In genomic region chr5:12154551-12155091, GRCm38 (mm10) we compare ENCODE assay signal across 20 mouse cellular contexts.
DNase-seq lines count a peak whose midpoint lies in the region; ATAC-seq and TF ChIP-seq lines count a peak whose summit lies in the region.
"Had no signal": no experiment of that assay in that cellular context is flagged by ENCODE, and none has a peak within 500 bp of the region (broad histone marks: within the 10 kb centered on the region; RNA-seq: fewer than 3 reads in every experiment).

No protein-coding gene starts in this region.

- no peak for TF ChIP-seq CTCF in kidney, postnatal 0 days (IDR thresholded peaks at IDR 0.05; ENCODE audit: low read depth)
- no peak for TF ChIP-seq CTCF in hindbrain, postnatal 0 days (IDR thresholded peaks at IDR 0.05; ENCODE audit: low read depth)

- no peak overlapping the region for H3K4me2 ChIP-seq in kidney, embryonic 14.5 days (replicated peaks; ENCODE audit: low read depth, low read length)
- H3K4me2 ChIP-seq in kidney, postnatal 0 days (ENCODE audit: low read length), result no peak overlapping the region
- H3K4me2 ChIP-seq in lung, embryonic 15.5 days, result no peak overlapping the region
- no peak overlapping the region for H3K4me2 ChIP-seq in hindbrain, postnatal 0 days (ENCODE audit: low read depth, low read length)
- H3K4me2 ChIP-seq: embryonic facial prominence, embryonic 12.5 days; forebrain, embryonic 13.5 days; forebrain, embryonic 15.5 days had no signal

- H3K27ac ChIP-seq in kidney, embryonic 14.5 days (ENCODE audit: low read depth, low read length), result no peak overlapping the region
- no peak overlapping the region for H3K27ac ChIP-seq in kidney, postnatal 0 days
- H3K27ac ChIP-seq in lung, embryonic 15.5 days, result no peak overlapping the region
- no peak overlapping the region for H3K27ac ChIP-seq in hindbrain, postnatal 0 days
- H3K27ac ChIP-seq: embryonic facial prominence, embryonic 10.5 days; embryonic facial prominence, embryonic 12.5 days; forebrain, embryonic 13.5 days; forebrain, embryonic 15.5 days had no signal

- peak; percentile 60; the same call in 1 of the 2 replicates for ATAC-seq in kidney, embryonic 14.5 days (ENCODE audit: low FRiP score, low TSS enrichment)
- ATAC-seq in kidney, postnatal 0 days (replicated peaks; ENCODE audit: low FRiP score, low read depth), result no peak; the same call in 1 of the 2 replicates
- ATAC-seq in lung, embryonic 15.5 days (ENCODE audit: borderline replicate concordance, extremely low read depth, low FRiP score, low TSS enrichment), result peak; percentile 23; the same call in 1 of the 2 replicates
- ATAC-seq in hindbrain, postnatal 0 days, result no peak
- ATAC-seq: activated CD4-positive, CD25-positive, alpha-beta regulatory T cell, adult 4 months; forebrain, embryonic 13.5 days; forebrain, embryonic 15.5 days; Patski had no signal

- no peak overlapping the region for H3K4me3 ChIP-seq in kidney, embryonic 14.5 days (ENCODE audit: low read length)
- no peak overlapping the region for H3K4me3 ChIP-seq in kidney, postnatal 0 days (replicated peaks; ENCODE audit: low read depth, low read length)
- H3K4me3 ChIP-seq in lung, embryonic 15.5 days, result no peak overlapping the region
- H3K4me3 ChIP-seq in hindbrain, postnatal 0 days (ENCODE audit: low read length), result no peak overlapping the region
- H3K4me3 ChIP-seq: embryonic facial prominence, embryonic 10.5 days; embryonic facial prominence, embryonic 12.5 days; forebrain, embryonic 13.5 days; forebrain, embryonic 15.5 days had no signal

- DNase-seq in kidney, adult 8-10 months, result no peak
- DNase-seq in kidney, postnatal 0 days (ENCODE audit: low spot score), result peak; percentile 71
- DNase-seq in kidney, adult 9 months, result no peak
- no peak for DNase-seq in lung, postnatal 25 days (ENCODE audit: low spot score)
- DNase-seq in 416B (ENCODE audit: low read depth), result peak; percentile 35
- DNase-seq in hindbrain, postnatal 0 days (ENCODE audit: low spot score), result no peak
- DNase-seq: adrenal gland, adult 8-10 months; adrenal gland, postnatal 14 days; adrenal gland, postnatal 36 days; cerebellum, adult 11-12 months; cerebellum, adult 2 months; cerebellum, adult 9-10 months had no signal

- H3K27me3 ChIP-seq in kidney, embryonic 14.5 days (ENCODE audit: control insufficient read depth, insufficient read depth, low read length), result no peaks in the 10 kb centered on the region
- no peaks in the 10 kb centered on the region for H3K27me3 ChIP-seq in kidney, postnatal 0 days (ENCODE audit: insufficient read depth, low read length)
- no peaks in the 10 kb centered on the region for H3K27me3 ChIP-seq in lung, embryonic 15.5 days
- H3K27me3 ChIP-seq in hindbrain, postnatal 0 days (ENCODE audit: insufficient read depth, low read length), result no peaks in the 10 kb centered on the region
- H3K27me3 ChIP-seq: embryonic facial prominence, embryonic 12.5 days; forebrain, embryonic 13.5 days; forebrain, embryonic 15.5 days; Patski had no signal

- H3K9ac ChIP-seq in kidney, embryonic 14.5 days (ENCODE audit: low read depth, low read length), result no peak overlapping the region
- no peak overlapping the region for H3K9ac ChIP-seq in kidney, postnatal 0 days (ENCODE audit: low read depth, low read length)
- H3K9ac ChIP-seq in lung, embryonic 15.5 days, result no peak overlapping the region
- H3K9ac ChIP-seq in hindbrain, postnatal 0 days (replicated peaks; ENCODE audit: low read length), result no peak overlapping the region
- H3K9ac ChIP-seq: embryonic facial prominence, embryonic 12.5 days; forebrain, embryonic 13.5 days; forebrain, embryonic 15.5 days had no signal

- H3K9me3 ChIP-seq in kidney, embryonic 14.5 days (ENCODE audit: control insufficient read depth, low read length), result no peaks in the 10 kb centered on the region
- no peaks in the 10 kb centered on the region for H3K9me3 ChIP-seq in kidney, postnatal 0 days (replicated peaks; ENCODE audit: low read length)
- no peaks in the 10 kb centered on the region for H3K9me3 ChIP-seq in lung, embryonic 15.5 days
- no peaks in the 10 kb centered on the region for H3K9me3 ChIP-seq in hindbrain, postnatal 0 days (ENCODE audit: low read length)
- H3K9me3 ChIP-seq: embryonic facial prominence, embryonic 10.5 days; embryonic facial prominence, embryonic 12.5 days; forebrain, embryonic 13.5 days; forebrain, embryonic 15.5 days had no signal

- H3K36me3 ChIP-seq in kidney, embryonic 14.5 days (ENCODE audit: control insufficient read depth, insufficient read depth, low read length), result no peaks in the 10 kb centered on the region
- no peaks in the 10 kb centered on the region for H3K36me3 ChIP-seq in kidney, postnatal 0 days (ENCODE audit: insufficient read depth, low read length)
- no peaks in the 10 kb centered on the region for H3K36me3 ChIP-seq in lung, embryonic 15.5 days
- no peaks in the 10 kb centered on the region for H3K36me3 ChIP-seq in hindbrain, postnatal 0 days (ENCODE audit: insufficient read depth, low read length)
- H3K36me3 ChIP-seq: embryonic facial prominence, embryonic 10.5 days; embryonic facial prominence, embryonic 12.5 days; forebrain, embryonic 15.5 days had no signal

- 44% methylated on average over 3 of the region's 3 CpGs for WGBS in kidney, embryonic 14.5 days
- 45% methylated on average over 3 of the region's 3 CpGs for WGBS in kidney, postnatal 0 days
- WGBS in lung, embryonic 15.5 days, result 32% methylated on average over 3 of the region's 3 CpGs
- 54% methylated on average over 3 of the region's 3 CpGs for WGBS in hindbrain, postnatal 0 days

- H3K4me1 ChIP-seq in kidney, embryonic 14.5 days (ENCODE audit: control insufficient read depth, insufficient read depth, low read length), result no peaks in the 10 kb centered on the region
- no peaks in the 10 kb centered on the region for H3K4me1 ChIP-seq in kidney, postnatal 0 days (replicated peaks; ENCODE audit: insufficient read depth, low read length)
- H3K4me1 ChIP-seq in lung, embryonic 15.5 days, result no peaks in the 10 kb centered on the region
- no peaks in the 10 kb centered on the region for H3K4me1 ChIP-seq in hindbrain, postnatal 0 days (ENCODE audit: insufficient read depth, low read length)
- H3K4me1 ChIP-seq: embryonic facial prominence, embryonic 10.5 days; embryonic facial prominence, embryonic 12.5 days; forebrain, embryonic 13.5 days; forebrain, embryonic 15.5 days had no signal

Comparison
In these comparisons a context has a peak if more than half of its experiments do, and no peak if none do; other contexts are left out.
1. ATAC-seq: peak in kidney, embryonic 14.5 days (single experiment) and lung, embryonic 15.5 days (single experiment); none in kidney, postnatal 0 days (single experiment) and hindbrain, postnatal 0 days (single experiment).
2. DNase-seq: peak in kidney, postnatal 0 days (single experiment) and 416B (single experiment); none in kidney, adult 8-10 months (0 of 2), kidney, adult 9 months (single experiment), lung, postnatal 25 days (single experiment) and hindbrain, postnatal 0 days (single experiment).